Mouse (Mus musculus) forebrain, embryonic 16.5 days (tissue): ENCODE measurements at regions not wholly inside any gene's neighbourhood (a gene's known extent, or its start where the extent isn't known, plus 50 kb on each side); places are given as distances from the start of the nearest gene placed in this dataset.

ENCODE experiments used
- ATAC-seq: fragments of 200-750 bp; cut with Nextera tagmentation; 2 replicates; pipeline ENCODE4 v1.8.0; 2017; ENCODE audit warnings: mild to moderate bottlenecking, moderate library complexity
- H3K27ac ChIP-seq: fragments of 300-500 bp; sonication (generic); 2 replicates; pipeline ENCODE4 v1.5.1; 2014; ENCODE audit warnings: low read length, control low read depth
- H3K27me3 ChIP-seq: fragments of 300-500 bp; sonication (generic); replicated peaks from 2 replicates; pipeline ENCODE4 v1.6.1; 2014; ENCODE audit warnings: low read length; ENCODE audit not compliant: control insufficient read depth, insufficient read depth
- H3K36me3 ChIP-seq: fragments of 300-500 bp; sonication (generic); 2 replicates; pipeline ENCODE4 v1.6.1; 2014; ENCODE audit not compliant: control insufficient read depth, insufficient read depth
- H3K4me1 ChIP-seq: fragments of 300-500 bp; sonication (generic); replicated peaks from 2 replicates; pipeline ENCODE4 v1.6.1; 2014; ENCODE audit warnings: low read length; ENCODE audit not compliant: control insufficient read depth, insufficient read depth
- H3K4me2 ChIP-seq: fragments of 300-500 bp; sonication (generic); 2 replicates; pipeline ENCODE4 v1.6.1; 2014; ENCODE audit warnings: mild to moderate bottlenecking, low read length, control low read depth
- H3K4me3 ChIP-seq: fragments of 300-500 bp; sonication (generic); replicated peaks from 2 replicates; pipeline ENCODE4 v1.5.1; 2014; ENCODE audit warnings: mild to moderate bottlenecking, low read length, control low read depth
- H3K9ac ChIP-seq: fragments of 300-500 bp; sonication (generic); replicated peaks from 2 replicates; pipeline ENCODE4 v1.6.1; 2014; ENCODE audit warnings: low read depth, low read length, control low read depth
- H3K9me3 ChIP-seq: fragments of 300-500 bp; sonication (generic); 2 replicates; pipeline ENCODE4 v1.6.1; 2016; ENCODE audit warnings: low read length; ENCODE audit not compliant: control insufficient read depth
- WGBS: fragments of 180-500 bp; shearing (Covaris S2); extraction: QIAGEN DNeasy Blood & Tissue Kit; methylation state at CpG from one replicate; pipeline ENCODE4 v1.1.7; 2014; 5-methylcytosine and 5-hydroxymethylcytosine counted together

DNA sequence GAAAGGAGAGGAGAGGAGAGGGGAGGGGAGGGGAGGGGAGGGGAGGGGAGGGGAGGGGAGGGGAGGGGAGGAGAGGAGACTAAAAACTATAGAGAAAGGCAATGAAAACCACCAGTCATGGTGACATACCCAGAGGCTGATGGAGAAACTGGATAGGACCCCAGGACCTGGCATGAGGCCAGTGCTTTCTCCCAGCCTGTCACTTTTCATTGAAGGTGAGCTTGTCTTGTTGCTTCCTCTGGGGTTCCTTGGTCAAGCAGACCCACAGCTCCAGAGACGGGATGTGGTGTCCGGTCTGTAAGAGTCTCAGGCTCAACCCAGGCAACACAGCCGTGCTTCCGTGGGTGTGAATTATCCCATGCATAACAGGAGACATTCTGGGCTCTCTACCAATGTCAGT lies 69.8 kb upstream of the Egln3 start:
- H3K4me1 ChIP-seq: no peaks in the 10 kb centered on the region; the same call in 1 of the 2 replicates
- no peak overlapping the region for H3K27ac ChIP-seq
- 92% methylated on average over 4 of the region's 4 CpGs for WGBS

DNA sequence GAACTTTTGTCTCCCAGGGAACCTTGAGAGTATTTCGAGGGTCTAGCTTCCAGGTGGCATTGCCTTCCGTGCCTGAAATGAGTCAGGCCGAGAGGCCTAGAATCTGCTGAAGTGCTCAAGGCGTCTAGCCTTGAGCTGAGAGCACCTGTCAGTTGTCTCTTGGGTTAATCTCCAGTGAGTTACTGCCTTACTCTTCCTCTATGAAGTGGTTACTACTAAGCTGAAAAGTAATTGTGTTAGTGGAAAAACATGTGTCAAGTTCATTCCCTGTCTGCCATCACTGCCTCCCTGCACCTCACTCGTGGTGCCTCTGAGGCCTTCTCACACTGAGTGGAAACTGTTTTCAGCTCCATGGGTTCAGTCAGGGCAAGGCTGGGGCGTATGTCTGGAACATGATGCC lies 69.0 kb upstream of the Egln3 start:
- no peak overlapping the region for H3K4me3 ChIP-seq
- no peaks in the 10 kb centered on the region for H3K9me3 ChIP-seq
- no peaks in the 10 kb centered on the region for H3K27me3 ChIP-seq
- no peaks in the 10 kb centered on the region for H3K36me3 ChIP-seq
- H3K9ac ChIP-seq: no peak overlapping the region
- 85% methylated on average over 6 of the region's 6 CpGs for WGBS
- no peaks in the 10 kb centered on the region; the same call in 1 of the 2 replicates for H3K4me1 ChIP-seq
- H3K4me2 ChIP-seq: no peak overlapping the region
- ATAC-seq: no peak
- no peak overlapping the region for H3K27ac ChIP-seq

More for the DNA sequence above, 69.8 kb upstream of the Egln3 start:
- no peak for ATAC-seq
- H3K9ac ChIP-seq: no peak overlapping the region
- H3K36me3 ChIP-seq: no peaks in the 10 kb centered on the region
- no peaks in the 10 kb centered on the region for H3K9me3 ChIP-seq
- H3K27me3 ChIP-seq: no peaks in the 10 kb centered on the region
- no peak overlapping the region for H3K4me2 ChIP-seq
- H3K4me3 ChIP-seq: no peak overlapping the region

DNA sequence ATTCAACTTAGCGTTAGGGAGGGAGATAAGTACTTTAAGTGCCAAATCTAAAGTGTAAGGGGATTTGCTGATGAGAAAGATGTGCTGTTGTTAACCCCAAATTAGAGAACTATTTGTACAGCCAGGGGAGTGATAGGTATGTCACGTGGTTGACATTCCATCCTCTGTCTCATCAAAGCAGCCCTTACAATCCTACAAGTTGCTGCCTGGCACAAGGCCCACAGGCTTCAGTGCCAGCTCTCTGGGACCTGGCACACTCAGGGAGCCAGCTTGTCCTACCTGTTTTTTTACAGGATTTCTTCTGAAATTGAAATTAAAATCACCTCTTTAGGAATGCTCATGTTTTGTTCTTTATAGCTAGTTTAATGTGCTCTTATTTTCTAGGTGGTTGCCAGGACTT lies 68.6 kb upstream of the Egln3 start:
- Histone ChIP-seq H3K27ac (no peak overlapping the region), H3K9ac (no peak overlapping the region), H3K4me1 (no peaks in the 10 kb centered on the region; the same call in 1 of the 2 replicates), H3K4me2 (no peak overlapping the region), H3K36me3 (no peaks in the 10 kb centered on the region), H3K27me3 (no peaks in the 10 kb centered on the region), H3K4me3 (no peak overlapping the region), H3K9me3 (no peaks in the 10 kb centered on the region)
- ATAC-seq: no peak
- WGBS: 52% methylated on average over 2 of the region's 2 CpGs

DNA sequence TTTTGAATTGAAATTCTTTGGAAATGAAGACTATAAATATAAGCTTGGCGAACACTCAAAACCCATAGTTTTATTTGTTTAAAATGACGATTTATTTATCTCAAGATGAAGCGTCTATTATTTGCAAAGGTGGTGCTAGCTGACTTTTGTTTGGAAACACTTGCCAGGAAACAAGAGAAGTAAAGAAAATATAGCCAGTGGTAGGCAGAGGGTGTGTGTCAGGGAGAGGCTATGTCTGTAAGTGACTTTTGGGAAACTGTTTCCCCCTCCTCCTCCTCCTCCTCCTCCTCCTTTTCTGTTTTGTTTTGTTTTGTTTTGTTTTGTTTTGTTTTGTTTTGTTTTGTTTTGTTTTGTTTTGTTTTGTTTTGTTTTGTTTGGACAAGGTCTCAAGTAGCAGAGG lies 62.2 kb upstream of the Egln3 start:
- Histone ChIP-seq H3K36me3 (no peaks in the 10 kb centered on the region), H3K27me3 (no peaks in the 10 kb centered on the region), H3K4me3 (no peak overlapping the region), H3K4me2 (no peak overlapping the region), H3K4me1 (peaks cover 15% of the 10 kb centered on the region), H3K9ac (no peak overlapping the region), H3K27ac (no peak overlapping the region), H3K9me3 (no peaks in the 10 kb centered on the region)
- no peak for ATAC-seq
- WGBS: 92% methylated on average over 3 of the region's 3 CpGs

DNA sequence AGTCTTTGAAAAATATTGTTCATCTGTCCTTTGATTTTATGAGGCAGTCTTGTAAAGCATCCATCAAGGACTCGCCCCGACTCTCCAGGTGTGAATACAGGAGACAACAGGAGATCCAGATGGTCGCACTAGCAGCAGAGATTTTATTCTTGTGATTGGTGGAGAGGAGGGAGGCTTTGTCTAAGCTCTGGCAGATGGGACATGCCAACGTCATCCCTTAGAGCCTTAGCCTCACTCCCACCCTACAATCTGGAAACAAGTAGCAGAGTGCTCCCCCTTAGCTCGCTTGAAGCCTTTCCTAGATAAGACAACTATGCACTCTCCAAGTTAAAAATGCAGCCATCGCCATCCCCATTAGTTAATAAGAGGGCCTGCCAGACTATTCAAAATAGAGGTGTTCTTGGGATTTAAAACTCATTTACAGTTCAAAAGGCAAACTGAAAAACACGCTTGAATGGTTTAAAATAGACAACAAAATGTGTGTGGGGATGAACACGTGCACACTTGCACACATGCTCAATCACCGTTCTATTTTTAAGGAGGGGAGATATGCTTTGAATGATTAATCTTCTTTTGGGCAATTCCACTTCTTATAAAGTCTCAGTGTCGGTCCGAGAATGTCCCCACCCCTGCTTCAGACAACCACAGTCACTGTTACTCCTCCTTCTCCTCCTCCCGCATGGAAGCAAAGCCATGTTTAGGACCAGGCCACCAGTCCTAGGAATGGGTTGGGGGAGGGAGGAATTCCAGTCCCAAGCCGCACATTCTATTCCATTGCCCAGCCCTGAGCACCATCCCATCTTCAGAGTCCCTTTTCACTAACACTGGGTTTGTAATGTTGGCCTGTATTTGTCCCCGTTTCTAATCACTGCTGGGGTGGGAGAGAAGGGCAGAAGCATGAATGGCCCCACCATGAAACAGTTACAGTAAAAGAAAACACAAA lies 61.5 kb upstream of the Egln3 start:
- ATAC-seq: peak; percentile 72
- Histone ChIP-seq H3K9ac (no peak overlapping the region), H3K4me1 (peaks cover 15% of the 10 kb centered on the region), H3K4me3 (no peak overlapping the region), H3K9me3 (no peaks in the 10 kb centered on the region), H3K4me2 (no peak overlapping the region), H3K36me3 (no peaks in the 10 kb centered on the region), H3K27me3 (no peaks in the 10 kb centered on the region), H3K27ac (no peak overlapping the region; the same call in 1 of the 2 replicates)
- WGBS: 43% methylated on average over 14 of the region's 14 CpGs

DNA sequence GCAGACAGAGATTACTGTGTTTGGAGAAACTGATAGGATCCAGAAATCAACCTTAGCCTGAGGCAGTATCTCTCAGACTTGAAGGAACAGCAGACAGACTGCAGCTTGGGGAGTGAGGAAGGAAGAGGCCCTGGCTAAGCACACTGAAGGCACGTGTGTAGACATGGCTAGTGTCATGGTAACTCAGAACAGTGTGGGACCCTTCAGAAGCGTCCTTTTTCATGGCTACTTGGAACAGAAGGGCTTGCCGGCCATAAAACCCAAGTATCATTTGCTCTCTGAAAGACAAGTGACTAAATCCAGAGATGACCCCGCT lies 60.7 kb upstream of the Egln3 start:
- H3K27me3 ChIP-seq: no peaks in the 10 kb centered on the region
- ATAC-seq: no peak
- 76% methylated on average over 4 of the region's 4 CpGs for WGBS

DNA sequence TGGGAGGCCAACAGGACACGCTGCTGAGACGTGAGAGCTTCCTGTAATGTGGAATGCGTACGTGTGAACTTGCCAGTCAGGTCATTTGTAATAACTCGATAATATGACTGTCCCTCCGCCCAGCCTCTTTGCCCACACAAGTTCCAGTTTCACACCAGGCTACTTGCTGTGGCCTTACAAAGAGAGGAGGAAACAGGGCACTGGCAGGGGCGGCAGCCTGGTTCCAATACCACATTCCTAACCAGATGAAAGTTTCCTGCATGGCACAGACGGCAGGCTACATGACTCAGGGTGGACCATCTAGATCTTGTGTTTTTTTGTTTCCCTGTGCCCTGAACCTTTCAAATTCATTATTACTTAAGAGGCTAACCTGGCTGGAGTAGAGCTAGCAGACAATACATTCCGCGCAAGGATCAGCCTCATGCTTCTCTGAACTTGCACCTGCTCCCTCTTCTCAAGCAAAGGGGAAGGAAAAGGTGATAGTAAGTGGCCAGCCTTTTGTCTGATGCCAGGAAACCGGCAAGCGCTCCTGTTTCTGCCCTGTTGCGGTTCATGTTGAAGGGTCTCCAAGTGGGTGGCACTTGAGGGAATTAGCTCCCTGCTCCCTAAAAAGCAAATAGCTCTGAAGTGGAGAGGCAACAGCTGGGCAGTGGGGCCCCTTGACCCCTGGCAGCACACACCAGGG lies 60.2 kb upstream of the Egln3 start:
- peak overlapping the region; percentile 27; the same call in 1 of the 2 replicates for H3K27ac ChIP-seq
- no peak overlapping the region for H3K4me2 ChIP-seq
- 64% methylated on average over 13 of the region's 13 CpGs for WGBS
- H3K4me3 ChIP-seq: no peak overlapping the region
- no peak for ATAC-seq
- H3K36me3 ChIP-seq: no peaks in the 10 kb centered on the region
- peaks cover 15% of the 10 kb centered on the region for H3K4me1 ChIP-seq
- H3K9ac ChIP-seq: no peak overlapping the region
- H3K27me3 ChIP-seq: no peaks in the 10 kb centered on the region
- H3K9me3 ChIP-seq: no peaks in the 10 kb centered on the region

More for the DNA sequence above, 60.7 kb upstream of the Egln3 start:
- no peak overlapping the region for H3K9ac ChIP-seq
- no peaks in the 10 kb centered on the region for H3K36me3 ChIP-seq
- no peaks in the 10 kb centered on the region for H3K9me3 ChIP-seq
- H3K27ac ChIP-seq: no peak overlapping the region
- peaks cover 15% of the 10 kb centered on the region for H3K4me1 ChIP-seq
- H3K4me3 ChIP-seq: no peak overlapping the region
- no peak overlapping the region for H3K4me2 ChIP-seq

DNA sequence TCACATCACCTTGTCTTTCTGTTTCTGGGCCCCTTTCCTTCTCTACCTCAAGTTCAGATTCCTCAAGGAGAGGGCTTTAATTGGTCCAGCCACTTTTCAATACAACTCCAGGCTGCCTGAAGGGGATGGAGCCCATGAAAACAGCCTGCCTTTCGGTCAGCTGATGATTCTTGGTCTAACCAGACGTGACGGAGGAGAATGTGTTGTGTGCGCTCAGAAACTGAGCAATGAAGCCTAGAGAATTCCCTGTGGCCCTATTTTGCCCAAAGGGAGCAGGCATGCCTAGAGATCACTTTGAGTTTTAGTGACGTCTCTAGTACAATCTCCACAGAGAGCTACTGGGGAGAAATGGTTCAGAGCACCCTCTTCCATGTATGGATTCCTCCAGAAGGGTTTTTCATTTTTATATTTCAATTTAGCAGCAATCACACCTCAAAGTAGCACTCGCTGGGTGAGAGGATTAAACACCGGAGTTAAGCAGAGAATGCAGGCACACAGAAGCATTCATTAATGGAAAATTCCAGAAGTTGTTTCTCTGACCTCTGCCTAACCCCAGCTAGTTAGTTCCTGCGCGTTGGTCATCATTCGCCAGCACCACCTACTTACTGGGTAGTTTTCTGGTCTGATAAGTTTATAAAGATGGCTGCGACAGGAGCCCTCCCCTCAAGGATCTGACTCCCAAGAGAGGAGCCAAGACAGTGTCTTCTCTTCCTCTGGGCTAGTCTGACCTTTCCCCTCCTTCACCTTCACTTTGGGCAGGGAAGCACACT lies 58.8 kb upstream of the Egln3 start:
- Histone ChIP-seq H3K36me3 (no peaks in the 10 kb centered on the region), H3K4me3 (no peak overlapping the region), H3K9ac (no peak overlapping the region), H3K4me2 (no peak overlapping the region), H3K9me3 (no peaks in the 10 kb centered on the region), H3K27ac (no peak overlapping the region), H3K4me1 (peaks cover 15% of the 10 kb centered on the region), H3K27me3 (no peaks in the 10 kb centered on the region)
- 87% methylated on average over 11 of the region's 11 CpGs for WGBS
- ATAC-seq: no peak

DNA sequence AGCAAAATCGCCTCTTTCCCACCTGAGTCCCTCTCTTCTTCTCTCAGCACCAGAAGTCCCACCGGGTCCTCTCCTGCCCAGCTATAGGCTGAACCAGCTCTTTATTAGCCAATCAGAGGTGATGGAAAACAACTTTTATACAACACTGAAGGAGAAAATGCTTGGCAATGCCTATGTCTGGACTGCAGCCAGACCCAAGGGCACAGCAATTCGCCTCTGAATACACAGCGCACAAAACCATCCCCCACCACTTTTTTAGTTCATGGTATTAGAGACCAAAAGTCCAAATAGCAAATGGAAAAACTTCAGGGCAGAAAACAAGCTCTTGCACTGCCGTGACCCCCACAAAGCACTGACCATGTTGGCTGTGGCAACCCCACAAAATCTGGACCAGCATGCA lies 57.8 kb upstream of the Egln3 start:
- no peak overlapping the region for H3K9ac ChIP-seq
- H3K27me3 ChIP-seq: no peaks in the 10 kb centered on the region
- no peaks in the 10 kb centered on the region for H3K36me3 ChIP-seq
- no peaks in the 10 kb centered on the region for H3K9me3 ChIP-seq
- H3K4me3 ChIP-seq: no peak overlapping the region
- H3K4me1 ChIP-seq: peaks cover 15% of the 10 kb centered on the region
- H3K4me2 ChIP-seq: no peak overlapping the region
- ATAC-seq: no peak
- no peak overlapping the region for H3K27ac ChIP-seq
- 57% methylated on average over 5 of the region's 5 CpGs for WGBS
